Mouse (Mus musculus) forebrain, embryonic 14.5 days (tissue): Measurements from ENCODE around the gene Cel. TPM values are rescaled to one million over a fixed set of nuclear protein-coding genes. Genes with fewer than 3 reads are reported as not detected.

Experiments
- ATAC-seq: fragments of 200-750 bp; cut with Nextera tagmentation; 2 replicates; pipeline ENCODE4 v1.8.0; 2017; ENCODE audit warnings: mild to moderate bottlenecking, moderate library complexity
- DNase-seq: peaks from one replicate; pipeline ENCODE4 v3.0.0-alpha.2; 2015; ENCODE audit warnings: low spot score
- H3K27ac ChIP-seq: fragments of 300-500 bp; sonication (generic); 2 replicates; pipeline ENCODE4 v1.5.1; 2014; ENCODE audit warnings: low read depth, mild to moderate bottlenecking, control low read depth, low read length, moderate library complexity
- H3K27me3 ChIP-seq: fragments of 300-500 bp; sonication (generic); replicated peaks from 2 replicates; pipeline ENCODE4 v1.6.1; 2014; ENCODE audit warnings: low read length, control low read depth, mixed read lengths; ENCODE audit not compliant: control insufficient read depth, insufficient read depth
- H3K36me3 ChIP-seq: fragments of 300-500 bp; sonication (generic); 2 replicates; pipeline ENCODE4 v1.6.1; 2014; ENCODE audit warnings: low read length, control low read depth; ENCODE audit not compliant: control insufficient read depth, insufficient read depth
- H3K4me1 ChIP-seq: fragments of 300-500 bp; sonication (generic); 2 replicates; pipeline ENCODE4 v1.6.1; 2014; ENCODE audit warnings: antibody characterized with exemption, low read length, control low read depth; ENCODE audit not compliant: control insufficient read depth, insufficient read depth
- H3K4me2 ChIP-seq: fragments of 300-500 bp; sonication (generic); 2 replicates; pipeline ENCODE4 v1.6.1; 2014; ENCODE audit warnings: mild to moderate bottlenecking, control low read depth, low read length
- H3K4me3 ChIP-seq: fragments of 300-500 bp; sonication (generic); 2 replicates; pipeline ENCODE4 v1.5.1; 2014; ENCODE audit warnings: low read depth, low read length, control low read depth
- H3K9ac ChIP-seq: fragments of 300-500 bp; sonication (generic); 2 replicates; pipeline ENCODE4 v1.6.1; 2014; ENCODE audit warnings: mild to moderate bottlenecking, low read length, control low read depth, moderate library complexity
- H3K9me3 ChIP-seq: fragments of 300-500 bp; sonication (generic); replicated peaks from 2 replicates; pipeline ENCODE4 v1.6.1; 2016; ENCODE audit warnings: low read length, control low read depth, mixed read lengths; ENCODE audit not compliant: control insufficient read depth
- WGBS: fragments of 180-500 bp; shearing (Covaris S2); extraction: QIAGEN DNeasy Blood & Tissue Kit; methylation state at CpG from one replicate; pipeline ENCODE4 v1.1.7; 2014; 5-methylcytosine and 5-hydroxymethylcytosine counted together
- polyA plus RNA-seq: library from polyadenylated mRNA; unstranded; fragments of >200 nt; fragmentation: Nextera tagmentation; extraction: Ambion mirVana; gene quantifications from 2 replicates; pipeline ENCODE4 v1.2.1, GENCODE M21; 2014

Gene Cel
- polyA plus RNA-seq, 1 experiment from 2014 or later: not detected

GRCm38 (mm10) chr2:28529856-28530255, 33.3 kb downstream of the Cel start:
- DNase-seq: no peak
- no peaks in the 10 kb centered on the region for H3K36me3 ChIP-seq
- H3K4me2 ChIP-seq: no peak overlapping the region
- H3K9me3 ChIP-seq: no peaks in the 10 kb centered on the region
- 0 out of 2 replicates have a peak overlapping the region, but pooled peaks have one; percentile 21 for H3K27ac ChIP-seq
- ATAC-seq: no peak
- H3K9ac ChIP-seq: peak overlapping the region; percentile 13; the same call in 1 of the 2 replicates
- no peaks in the 10 kb centered on the region for H3K27me3 ChIP-seq
- H3K4me1 ChIP-seq: peaks cover 38% of the 10 kb centered on the region
- H3K4me3 ChIP-seq: no peak overlapping the region
- WGBS: 68% methylated on average over 4 of the region's 4 CpGs

GRCm38 (mm10) chr2:28528354-28528730, 34.9 kb downstream of the Cel start:
- 83% methylated on average over 7 of the region's 7 CpGs for WGBS

GRCm38 (mm10) chr2:28527436-28528353, 35.5 kb downstream of the Cel start:
- Histone ChIP-seq H3K36me3 (no peaks in the 10 kb centered on the region), H3K4me1 (peaks cover 32% of the 10 kb centered on the region), H3K9ac (no peak overlapping the region), H3K27me3 (no peaks in the 10 kb centered on the region), H3K4me2 (no peak overlapping the region), H3K27ac (no peak overlapping the region), H3K9me3 (no peaks in the 10 kb centered on the region), H3K4me3 (no peak overlapping the region)
- ATAC-seq (no peak), DNase-seq (no peak)
- WGBS: 87% methylated on average over 20 of the region's 20 CpGs

More at GRCm38 (mm10) chr2:28528354-28528730, 34.9 kb downstream of the Cel start:
- Histone ChIP-seq H3K9me3 (no peaks in the 10 kb centered on the region), H3K4me1 (peaks cover 37% of the 10 kb centered on the region), H3K36me3 (no peaks in the 10 kb centered on the region), H3K4me3 (no peak overlapping the region), H3K4me2 (no peak overlapping the region), H3K27ac (no peak overlapping the region), H3K9ac (no peak overlapping the region), H3K27me3 (no peaks in the 10 kb centered on the region)
- ATAC-seq (no peak), DNase-seq (no peak)

GRCm38 (mm10) chr2:28525943-28526876, 37.0 kb downstream of the Cel start:
- Histone ChIP-seq H3K27me3 (no peaks in the 10 kb centered on the region), H3K4me3 (no peak overlapping the region), H3K9me3 (no peaks in the 10 kb centered on the region), H3K27ac (peak overlapping the region; percentile 80), H3K4me1 (peaks cover 27% of the 10 kb centered on the region), H3K36me3 (no peaks in the 10 kb centered on the region), H3K4me2 (no peak overlapping the region; the same call in 1 of the 2 replicates), H3K9ac (no peak overlapping the region; the same call in 1 of the 2 replicates)
- DNase-seq (no peak), ATAC-seq (no peak)
- WGBS: 50% methylated on average over 12 of the region's 12 CpGs

- Histone ChIP-seq H3K9me3 (no peaks in the 10 kb centered on the region), H3K4me3 (no peak overlapping the region), H3K4me2 (peak overlapping the region; percentile 6; the same call in 1 of the 2 replicates), H3K27me3 (no peaks in the 10 kb centered on the region), H3K36me3 (no peaks in the 10 kb centered on the region), H3K4me1 (peaks cover 27% of the 10 kb centered on the region), H3K9ac (peak overlapping the region; percentile 49), H3K27ac (peak overlapping the region; percentile 80)
- DNase-seq (peak; percentile 64), ATAC-seq (peak; percentile 49)
- 12% methylated on average over 11 of the region's 11 CpGs for WGBS
These were observed 37.8 kb downstream of the Cel start for GRCm38 (mm10) chr2:28525219-28525942.

- no peak for ATAC-seq
- Histone ChIP-seq H3K27me3 (no peaks in the 10 kb centered on the region), H3K9ac (no peak overlapping the region), H3K27ac (peak overlapping the region; percentile 80; the same call in 1 of the 2 replicates), H3K9me3 (no peaks in the 10 kb centered on the region), H3K4me1 (peaks cover 27% of the 10 kb centered on the region), H3K4me3 (no peak overlapping the region), H3K36me3 (no peaks in the 10 kb centered on the region), H3K4me2 (no peak overlapping the region)
- WGBS: 78% methylated on average over 10 of the region's 10 CpGs
- no peak for DNase-seq
These were observed 38.8 kb downstream of the Cel start for GRCm38 (mm10) chr2:28524406-28524805.

- ATAC-seq: peak; percentile 91
- peak; percentile 97 for DNase-seq
- WGBS: 1% methylated on average over 5 of the region's 5 CpGs
- no peaks in the 10 kb centered on the region for H3K36me3 ChIP-seq
- no peak overlapping the region for H3K4me3 ChIP-seq
- peaks cover 27% of the 10 kb centered on the region for H3K4me1 ChIP-seq
- H3K27ac ChIP-seq: peak overlapping the region; percentile 80
- H3K9me3 ChIP-seq: no peaks in the 10 kb centered on the region
- no peak overlapping the region for H3K4me2 ChIP-seq
- H3K9ac ChIP-seq: no peak overlapping the region
- H3K27me3 ChIP-seq: no peaks in the 10 kb centered on the region
These were observed 39.5 kb downstream of the Cel start for GRCm38 (mm10) chr2:28523643-28524117.

GRCm38 (mm10) chr2:28522166-28522565, 41.0 kb downstream of the Cel start:
- 88% methylated on average over 4 of the region's 4 CpGs for WGBS
- Histone ChIP-seq H3K4me1 (peaks cover 38% of the 10 kb centered on the region), H3K9me3 (no peaks in the 10 kb centered on the region), H3K27me3 (no peaks in the 10 kb centered on the region), H3K9ac (no peak overlapping the region), H3K4me3 (no peak overlapping the region), H3K27ac (no peak overlapping the region), H3K36me3 (no peaks in the 10 kb centered on the region), H3K4me2 (no peak overlapping the region)
- DNase-seq (no peak), ATAC-seq (no peak)
